Mouse (Mus musculus) cortical plate, adult 2 months (tissue): Measurements from ENCODE around the gene Rasip1.
A peak's percentile ranks its signal among the peaks of the same experiment; 100 is the strongest.

Source experiments
- CTCF ChIP-seq: fragments of 200-500 bp; IDR thresholded peaks from 2 replicates; pipeline ENCODE4 v1.5.1; 2011; ENCODE audit warnings: mild to moderate bottlenecking, control low read depth, low read length; ENCODE audit not compliant: insufficient read depth; ENCODE audit errors: extremely low read depth
- POLR2A ChIP-seq: fragments of 200-500 bp; IDR thresholded peaks from 2 replicates; pipeline ENCODE4 v1.6.1; 2011; ENCODE audit warnings: mild to moderate bottlenecking, low read length, control low read depth; ENCODE audit not compliant: insufficient read depth; ENCODE audit errors: extremely low read depth

- TF ChIP-seq CTCF (no peak), POLR2A (0 out of 2 replicates have a peak, but pooled peaks have one; percentile 12)
These were observed 13.1 kb downstream of the Rasip1 start for GRCm38 (mm10) chr7:45640191-45640957.
